Mouse (Mus musculus) cerebellum, postnatal 14 days (tissue): ENCODE measurements at regions not wholly inside any gene's neighbourhood (a gene's known extent, or its start where the extent isn't known, plus 50 kb on each side); places are given as distances from the start of the nearest gene placed in this dataset.

Source experiments
- DNase-seq, 2 experiments: peaks; one replicate each; pipeline ENCODE4 v3.0.0; 2021; ENCODE audit warnings: mixed read lengths in 2 of 2

GRCm38 (mm10) chr2:57185151-57185550, 52.3 kb upstream of the Gpd2 start:
- DNase-seq = no peak

- peak; percentile 9 to 13 for DNase-seq
Measured at GRCm38 (mm10) chr2:57183108-57183507, 54.3 kb upstream of the Gpd2 start.

- DNase-seq = peak; percentile 97 to 98
Measured at GRCm38 (mm10) chr2:57181692-57182541, 55.5 kb upstream of the Gpd2 start.

DNA sequence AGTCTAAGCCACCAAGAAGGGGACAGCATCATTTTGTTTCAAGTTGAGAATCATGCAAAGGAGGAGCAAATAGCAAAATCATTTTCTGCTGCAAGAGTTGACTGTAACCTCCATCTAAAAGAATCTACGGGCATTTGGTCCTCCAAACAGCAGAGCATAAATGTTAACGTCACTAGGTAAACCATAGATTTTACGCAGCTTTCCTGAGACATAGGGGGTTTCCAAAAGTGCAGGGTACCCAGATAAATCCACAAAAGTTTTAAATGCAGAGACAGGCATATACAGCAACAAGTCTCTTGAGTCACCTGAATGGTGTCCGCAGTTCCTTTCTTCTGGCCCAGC, 56.1 kb upstream of the Gpd2 start:
- DNase-seq = no peak

DNA sequence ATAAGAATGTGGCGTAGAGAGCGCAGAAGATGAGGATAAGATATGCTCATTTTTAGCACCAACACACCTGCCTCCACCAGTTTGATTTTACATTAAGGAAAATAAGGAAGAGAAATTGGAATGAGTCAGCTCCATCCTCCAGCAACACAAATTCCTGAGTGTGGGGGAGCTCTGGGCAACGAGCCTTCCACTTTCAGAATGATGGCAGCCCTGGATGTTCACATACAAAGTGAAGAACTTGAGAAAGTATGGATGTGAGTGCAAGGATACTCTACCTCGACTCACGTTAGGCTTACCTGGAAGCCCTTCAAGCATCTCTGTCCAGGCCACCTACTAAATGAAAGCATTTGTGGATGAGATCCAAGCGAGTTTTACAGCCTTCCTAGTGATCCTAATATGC, 54.3 kb upstream of the Nr4a2 start:
- no peak for DNase-seq

DNA sequence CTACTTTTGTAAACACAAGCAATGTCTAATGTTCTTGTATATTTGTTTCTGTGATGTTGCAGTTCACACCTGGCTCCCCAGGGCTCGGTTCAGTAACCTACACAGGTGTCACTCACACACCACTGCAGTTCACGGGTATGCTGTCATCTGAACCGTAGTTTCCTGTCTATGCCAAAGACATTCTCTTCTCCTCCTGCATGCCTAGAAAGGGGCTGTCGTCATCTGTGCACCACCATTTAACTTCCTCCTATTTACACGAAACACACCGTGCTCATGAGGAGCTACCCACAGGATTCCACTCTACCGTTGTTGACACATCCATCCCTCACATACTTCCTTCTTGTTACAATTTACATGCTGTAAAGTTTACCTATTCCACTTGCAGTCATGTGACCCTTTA, 52.7 kb upstream of the Nr4a2 start:
- no peak for DNase-seq

- no peak for DNase-seq
Measured at GRCm38 (mm10) chr2:57175219-57175618, 51.4 kb upstream of the Nr4a2 start.
